Mouse (Mus musculus) intestine, embryonic 16.5 days (tissue): ENCODE data around the gene Rexo2. TPM values are rescaled to one million over a fixed set of nuclear protein-coding genes. Genes with fewer than 3 reads are reported as not detected.
"Not testable (repeated sequence)": the region's sequence is repeated elsewhere in the genome, so short reads cannot be mapped to it uniquely, and the experiment has no call there.

Experiments
- ATAC-seq: fragments of 200-750 bp; cut with Nextera tagmentation; 2 replicates; pipeline ENCODE4 v1.8.0; 2017; ENCODE audit warnings: moderate TSS enrichment, moderate library complexity
- H3K27ac ChIP-seq: fragments of 300-500 bp; sonication (generic); 2 replicates; pipeline ENCODE4 v1.5.1; 2014; ENCODE audit warnings: mild to moderate bottlenecking, low read length
- H3K27me3 ChIP-seq: fragments of 300-500 bp; sonication (generic); replicated peaks from 2 replicates; pipeline ENCODE4 v1.6.1; 2014; ENCODE audit warnings: low read length, control low read depth, mixed read lengths; ENCODE audit not compliant: control insufficient read depth, insufficient read depth
- H3K36me3 ChIP-seq: fragments of 300-500 bp; sonication (generic); 2 replicates; pipeline ENCODE4 v1.6.1; 2014; ENCODE audit warnings: low read length, control low read depth; ENCODE audit not compliant: control insufficient read depth, insufficient read depth
- H3K4me1 ChIP-seq: fragments of 300-500 bp; sonication (generic); 2 replicates; pipeline ENCODE4 v1.6.1; 2014; ENCODE audit warnings: low read length, control low read depth, mixed read lengths; ENCODE audit not compliant: control insufficient read depth, insufficient read depth
- H3K4me2 ChIP-seq: fragments of 300-500 bp; sonication (generic); 2 replicates; pipeline ENCODE4 v1.6.1; 2014; ENCODE audit warnings: low read depth, low read length, control low read depth
- H3K4me3 ChIP-seq: fragments of 300-500 bp; sonication (generic); 2 replicates; pipeline ENCODE4 v1.5.1; 2014; ENCODE audit warnings: mild to moderate bottlenecking, low read length
- H3K9ac ChIP-seq: fragments of 300-500 bp; sonication (generic); 2 replicates; pipeline ENCODE4 v1.6.1; 2014; ENCODE audit warnings: low read depth, low read length
- H3K9me3 ChIP-seq: fragments of 300-500 bp; sonication (generic); 2 replicates; pipeline ENCODE4 v1.6.1; 2016; ENCODE audit warnings: low read length, control low read depth; ENCODE audit not compliant: control insufficient read depth
- WGBS: fragments of 180-500 bp; shearing (Covaris S2); extraction: QIAGEN DNeasy Blood & Tissue Kit; methylation state at CpG from one replicate; pipeline ENCODE4 v1.1.7; 2014; 5-methylcytosine and 5-hydroxymethylcytosine counted together
- polyA plus RNA-seq: library from polyadenylated mRNA; unstranded; fragments of >200 nt; fragmentation: Nextera tagmentation; extraction: Ambion mirVana; gene quantifications from 2 replicates; pipeline ENCODE4 v1.2.1, GENCODE M21; 2015

Gene Rexo2
- polyA plus RNA-seq, 1 experiment from 2014 or later, result 108 TPM

GRCm38 (mm10) chr9:48474367-48474766 is 6.1 kb downstream of the Rexo2 start:
- Histone ChIP-seq H3K9ac (no peak overlapping the region), H3K36me3 (no peaks in the 10 kb centered on the region), H3K4me2 (no peak overlapping the region), H3K27ac (no peak overlapping the region), H3K4me1 (0 out of 2 replicates have a peak, but pooled peaks cover under 1% of the 10 kb centered on the region), H3K4me3 (no peak overlapping the region), H3K27me3 (no peaks in the 10 kb centered on the region), H3K9me3 (no peaks in the 10 kb centered on the region)
- no peak for ATAC-seq
- WGBS, result 94% methylated on average over 9 of the region's 9 CpGs

- Histone ChIP-seq H3K27ac (no peak overlapping the region), H3K9ac (no peak overlapping the region), H3K27me3 (no peaks in the 10 kb centered on the region), H3K9me3 (no peaks in the 10 kb centered on the region), H3K4me1 (no peaks in the 10 kb centered on the region), H3K4me3 (no peak overlapping the region), H3K36me3 (no peaks in the 10 kb centered on the region), H3K4me2 (no peak overlapping the region)
- 91% methylated on average over 12 of the region's 12 CpGs for WGBS
- no peak for ATAC-seq
Measured at GRCm38 (mm10) chr9:48473131-48473530, 7.3 kb downstream of the Rexo2 start.

DNA sequence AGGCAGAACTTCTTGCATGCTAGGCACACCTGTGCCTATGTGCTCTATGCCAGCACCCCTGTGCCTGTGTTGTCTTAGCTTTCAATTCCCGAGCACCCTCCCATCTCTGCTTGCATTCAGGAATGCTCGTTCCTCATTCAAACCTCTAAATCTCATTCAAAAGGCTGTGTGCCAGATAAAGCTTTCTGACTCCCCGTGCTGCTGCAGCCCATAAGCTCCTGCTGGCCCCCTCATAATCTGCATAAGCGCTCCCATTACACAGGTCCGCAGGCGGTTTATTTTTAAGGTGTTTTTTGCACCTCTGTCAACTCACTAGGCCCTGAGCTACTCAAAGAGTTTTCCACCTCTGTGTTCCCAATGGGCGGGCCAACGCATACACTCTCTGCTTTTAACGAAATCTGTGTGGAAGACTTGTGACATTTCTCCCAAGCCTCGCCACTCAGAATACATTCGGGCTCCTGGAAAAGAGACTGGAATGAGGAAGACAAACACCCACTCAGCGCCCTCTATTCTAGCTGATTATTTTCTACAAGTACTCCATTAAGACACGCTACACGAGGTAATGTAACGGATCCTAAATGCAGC is 7.9 kb downstream of the Rexo2 start:
- H3K27ac ChIP-seq, result no peak overlapping the region
- WGBS, result 88% methylated on average over 15 of the region's 15 CpGs
- no peaks in the 10 kb centered on the region for H3K36me3 ChIP-seq
- no peak overlapping the region for H3K4me3 ChIP-seq
- no peaks in the 10 kb centered on the region for H3K4me1 ChIP-seq
- ATAC-seq, result no peak
- no peaks in the 10 kb centered on the region for H3K27me3 ChIP-seq
- H3K9me3 ChIP-seq, result no peaks in the 10 kb centered on the region
- no peak overlapping the region for H3K4me2 ChIP-seq
- no peak overlapping the region for H3K9ac ChIP-seq

GRCm38 (mm10) chr9:48467471-48467870 is 13.0 kb downstream of the Rexo2 start:
- ATAC-seq, H3K9ac ChIP-seq, H3K27ac ChIP-seq, H3K36me3 ChIP-seq, H3K4me3 ChIP-seq, H3K27me3 ChIP-seq, H3K4me2 ChIP-seq, H3K9me3 ChIP-seq, H3K4me1 ChIP-seq: not testable (repeated sequence)
- WGBS, result 97% methylated on average over 5 of the region's 5 CpGs

DNA sequence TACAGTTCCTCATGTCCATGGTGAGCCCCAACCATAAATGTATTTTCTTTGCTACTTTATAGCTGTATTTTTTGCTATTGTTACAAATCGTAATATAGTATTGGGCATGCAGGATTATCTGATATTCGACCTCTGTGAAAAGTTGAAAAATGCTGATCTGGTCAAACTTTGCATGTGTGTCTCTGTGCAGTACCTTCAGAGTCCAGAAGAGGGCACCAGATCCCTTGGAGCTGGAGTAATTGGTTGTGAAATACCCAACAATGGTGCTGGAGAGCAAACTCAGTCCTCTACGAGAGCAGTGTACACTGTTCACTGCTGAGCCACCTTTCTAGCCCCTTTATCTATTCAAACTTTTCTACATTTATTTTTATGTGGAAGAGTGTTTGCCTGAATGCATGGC is 13.6 kb downstream of the Rexo2 start:
- Histone ChIP-seq H3K4me2 (no peak overlapping the region), H3K9me3 (no peaks in the 10 kb centered on the region), H3K4me3 (no peak overlapping the region), H3K27ac (no peak overlapping the region), H3K36me3 (peaks cover 4% of the 10 kb centered on the region), H3K27me3 (no peaks in the 10 kb centered on the region), H3K9ac (no peak overlapping the region), H3K4me1 (no peaks in the 10 kb centered on the region)
- ATAC-seq, result no peak
- WGBS, result 66% methylated on average over 3 of the region's 3 CpGs

DNA sequence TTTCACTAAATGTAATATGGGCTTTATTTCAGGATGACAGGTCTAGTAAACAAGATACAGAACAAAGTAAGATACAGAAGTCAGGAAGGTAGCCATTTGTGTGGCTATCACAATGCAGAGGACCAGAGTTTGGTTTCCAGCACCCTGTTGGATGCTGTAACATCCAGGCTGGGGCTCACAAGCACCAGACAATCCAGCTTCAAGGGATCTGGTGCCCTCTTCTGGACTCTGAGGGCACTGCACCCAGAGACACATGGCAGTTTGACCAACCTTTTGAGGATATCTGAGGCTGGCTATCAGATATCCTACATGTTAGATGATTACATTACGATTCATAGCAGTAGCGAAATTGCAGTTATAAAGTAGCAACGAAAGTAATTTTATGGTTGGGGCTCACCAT is 14.8 kb downstream of the Rexo2 start:
- Histone ChIP-seq H3K27ac (no peak overlapping the region), H3K4me3 (no peak overlapping the region), H3K4me2 (no peak overlapping the region), H3K36me3 (peaks cover 4% of the 10 kb centered on the region), H3K9me3 (no peaks in the 10 kb centered on the region), H3K4me1 (no peaks in the 10 kb centered on the region), H3K27me3 (no peaks in the 10 kb centered on the region), H3K9ac (no peak overlapping the region)
- ATAC-seq, result no peak
- 98% methylated on average over 3 of the region's 3 CpGs for WGBS

DNA sequence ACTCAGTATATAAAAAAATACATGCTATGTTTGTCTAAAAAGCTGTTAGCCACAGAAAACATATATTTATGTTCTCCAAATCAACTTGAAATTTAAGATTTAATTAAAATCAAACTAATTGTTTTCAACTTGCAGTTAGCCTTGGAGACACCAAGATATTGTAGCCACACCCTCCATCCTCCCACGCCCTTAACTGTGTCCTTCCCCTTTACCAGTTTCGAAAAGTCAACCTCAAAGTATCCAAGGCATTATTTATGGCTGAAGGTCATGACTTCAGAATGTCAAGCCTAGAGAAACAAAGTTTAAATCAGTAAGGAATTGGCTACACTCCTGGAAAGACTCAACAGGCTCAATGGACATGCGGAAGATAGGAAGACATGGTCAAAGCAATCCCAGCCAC is 18.9 kb downstream of the Rexo2 start:
- 69% methylated on average over 3 of the region's 3 CpGs for WGBS
- H3K27ac ChIP-seq, result no peak overlapping the region
- no peaks in the 10 kb centered on the region for H3K27me3 ChIP-seq
- H3K4me2 ChIP-seq, result no peak overlapping the region
- no peaks in the 10 kb centered on the region for H3K9me3 ChIP-seq
- no peak overlapping the region for H3K4me3 ChIP-seq
- no peaks in the 10 kb centered on the region for H3K4me1 ChIP-seq
- H3K36me3 ChIP-seq, result peaks cover 4% of the 10 kb centered on the region
- H3K9ac ChIP-seq, result no peak overlapping the region
- ATAC-seq, result no peak

- Histone ChIP-seq H3K4me3 (no peak overlapping the region), H3K4me2 (no peak overlapping the region), H3K27ac (no peak overlapping the region), H3K9me3 (no peaks in the 10 kb centered on the region), H3K36me3 (peaks cover 1% of the 10 kb centered on the region), H3K27me3 (no peaks in the 10 kb centered on the region), H3K4me1 (no peaks in the 10 kb centered on the region), H3K9ac (no peak overlapping the region)
- ATAC-seq, result no peak
- 87% methylated on average over 8 of the region's 8 CpGs for WGBS
Measured at GRCm38 (mm10) chr9:48460720-48461119, 19.7 kb downstream of the Rexo2 start.

- WGBS, result 91% methylated on average over 5 of the region's 5 CpGs
- H3K27me3 ChIP-seq, result no peaks in the 10 kb centered on the region
- ATAC-seq, result no peak
- no peak overlapping the region for H3K4me2 ChIP-seq
- no peaks in the 10 kb centered on the region for H3K9me3 ChIP-seq
- H3K9ac ChIP-seq, result no peak overlapping the region
- no peaks in the 10 kb centered on the region for H3K36me3 ChIP-seq
- no peak overlapping the region for H3K4me3 ChIP-seq
- no peak overlapping the region for H3K27ac ChIP-seq
- H3K4me1 ChIP-seq, result no peaks in the 10 kb centered on the region
Measured at GRCm38 (mm10) chr9:48459391-48459790, 21.0 kb downstream of the Rexo2 start.

DNA sequence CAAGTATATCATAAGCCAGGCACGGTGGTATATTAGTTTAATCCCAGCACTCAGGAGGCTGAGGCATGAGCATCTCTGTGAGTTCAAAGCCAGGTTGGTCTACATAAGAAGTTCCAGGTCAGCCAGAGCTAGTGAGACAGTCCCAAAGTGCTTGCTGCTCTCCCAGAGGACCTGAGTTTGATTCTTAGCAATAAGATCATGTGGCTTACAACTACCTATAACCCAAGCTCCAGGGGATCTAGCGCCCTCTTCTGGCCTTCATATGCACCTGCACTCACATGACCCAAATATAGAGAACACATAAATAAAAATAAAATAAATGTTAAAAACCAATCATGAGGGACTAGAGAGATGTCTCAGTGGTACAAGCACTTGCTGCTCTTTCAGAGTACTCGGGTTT is 21.5 kb downstream of the Rexo2 start:
- no peak overlapping the region for H3K9ac ChIP-seq
- H3K9me3 ChIP-seq, result no peaks in the 10 kb centered on the region
- no peak overlapping the region for H3K4me3 ChIP-seq
- no peak for ATAC-seq
- no peak overlapping the region for H3K4me2 ChIP-seq
- 68% methylated on average over 3 of the region's 3 CpGs for WGBS
- no peaks in the 10 kb centered on the region for H3K27me3 ChIP-seq
- no peaks in the 10 kb centered on the region for H3K36me3 ChIP-seq
- no peak overlapping the region for H3K27ac ChIP-seq
- no peaks in the 10 kb centered on the region for H3K4me1 ChIP-seq
